8 mouse cellular contexts compared by ENCODE assay signal in genomic region chr10:29313905-29314304, GRCm38 (mm10). TPM values are rescaled to one million over a fixed set of nuclear protein-coding genes. Genes with fewer than 3 reads are reported as not detected.
DNase-seq lines count a peak whose midpoint lies in the region; TF ChIP-seq lines count a peak whose summit lies in the region.

No protein-coding gene starts in this region.

- TF ChIP-seq CTCF in left cerebral cortex, adult 2 months (IDR thresholded peaks at IDR 0.05): no peak

- intact Hi-C loops in left cerebral cortex, adult 2 months (cut with DNase I): loop anchor here (2.0 to 5.0 kb wide), 5 partner anchors 49 to 225 kb away; partner anchors contain the start of gene Rnf146
- intact Hi-C loops in left cerebral cortex, postnatal 36 days (cut with DNase I): loop anchor here (5.0 to 10.0 kb wide), 4 partner anchors 48 to 209 kb away; partner anchors contain the start of genes 9330159F19Rik, Rnf146 and Soga3

- H3K27ac ChIP-seq in left cerebral cortex, adult 2 months: no peak overlapping the region

- no peaks in the 10 kb centered on the region for H3K36me3 ChIP-seq in myocyte (ENCODE audit: control insufficient read depth, insufficient read depth)

- H3K27me3 ChIP-seq in myocyte (ENCODE audit: control insufficient read depth, insufficient read depth, insufficient read length): no peaks in the 10 kb centered on the region

- peak overlapping the region; percentile 70 for H3K4me3 ChIP-seq in left cerebral cortex, adult 2 months
- peak overlapping the region; percentile 62 for H3K4me3 ChIP-seq in myocyte

- TF ChIP-seq POLR2A in myocyte (IDR thresholded peaks at IDR 0.05; ENCODE audit: insufficient read length, low read depth): no peak

- peaks cover 5% of the 10 kb centered on the region for H3K79me2 ChIP-seq in myocyte (ENCODE audit: control insufficient read depth, insufficient read depth)

- H3K4me2 ChIP-seq in myocyte (ENCODE audit: low read depth): peak overlapping the region; percentile 76

- H3ac ChIP-seq in myocyte (ENCODE audit: control insufficient read depth, insufficient read length): no peak overlapping the region

- DNase-seq in left cerebral cortex, adult 2 months (ENCODE audit: extremely low spot score in 1 of 2, low spot score in 2 of 2): no peak
- DNase-seq in left cerebral cortex, postnatal 36 days (ENCODE audit: low spot score in 2 of 2): no peak
- DNase-seq in c-Kit-negative CD71-positive TER-119-positive erythroid progenitor cells, embryonic 14.5 days (ENCODE audit: low read depth, low spot score): peak; percentile 21
- DNase-seq in hindlimb bud, embryonic 11.5 days (ENCODE audit: extremely low spot score, low read depth, low spot score): peak; percentile 5
- DNase-seq in thymus, postnatal 25 days: no peak
- no peak for DNase-seq in spleen, postnatal 4 days (ENCODE audit: low spot score in 2 of 2)
- no peak for DNase-seq in adrenal gland, postnatal 10 days

TF ChIP-seq in myocyte, 11 proteins besides CTCF, POLR2A, EP300 and RAD21:
- no peak for TF ChIP-seq MAX (IDR thresholded peaks at IDR 0.05; ENCODE audit: low read depth)
- TF ChIP-seq SRF (IDR thresholded peaks at IDR 0.05; ENCODE audit: control insufficient read depth, insufficient read length, low read depth): no peak
- no peak for TF ChIP-seq TCF3 (IDR thresholded peaks at IDR 0.05; ENCODE audit: insufficient read length, low read depth)
- no peak for TF ChIP-seq REST (IDR thresholded peaks at IDR 0.05; ENCODE audit: insufficient read depth, insufficient read length)

RNA-seq across cellular contexts. Expression of gene Echdc1, which starts 0.9 kb away (rescaled TPM):
- 10 to 100 TPM; 24.6 to 28.1 TPM for total RNA-seq in left cerebral cortex, adult 2 months (2021)
- 10 to 100 TPM; 25.9 to 31.4 TPM for total RNA-seq in left cerebral cortex, postnatal 36 days (2021)
- polyA plus RNA-seq in myocyte (2012; fragmentation: generic; extraction: Trizol): 7.1 TPM
- total RNA-seq in adrenal gland, postnatal 10 days (2021): 10 to 100 TPM; 64.6 to 72.2 TPM

RNA-seq across cellular contexts. Expression of gene Rnf146, which starts 48.3 kb away (rescaled TPM):
- total RNA-seq in left cerebral cortex, adult 2 months (2021): 100 to 1,000 TPM in 1 of 2 experiments, 10 to 100 TPM in 1; 88.0 to 103 TPM
- 10 to 100 TPM; 83.1 to 89.6 TPM for total RNA-seq in left cerebral cortex, postnatal 36 days (2021)
- polyA plus RNA-seq in myocyte (2012; fragmentation: generic; extraction: Trizol): 17.5 TPM
- 10 to 100 TPM; 38.3 to 49.6 TPM for total RNA-seq in adrenal gland, postnatal 10 days (2021)

Comparison
In these comparisons a context has a peak if more than half of its experiments do, and no peak if none do; other contexts are left out.
1. DNase-seq: peak in c-Kit-negative CD71-positive TER-119-positive erythroid progenitor cells, embryonic 14.5 days (single experiment) and hindlimb bud, embryonic 11.5 days (single experiment); none in left cerebral cortex, adult 2 months (0 of 2), left cerebral cortex, postnatal 36 days (0 of 2), thymus, postnatal 25 days (single experiment), spleen, postnatal 4 days (0 of 2) and adrenal gland, postnatal 10 days (single experiment).